Mouse (Mus musculus) CH12.LX (cell line): ENCODE measurements at regions not wholly inside any gene's neighbourhood (a gene's known extent, or its start where the extent isn't known, plus 50 kb on each side); places are given as distances from the start of the nearest gene placed in this dataset.

Experiments used
- JUND ChIP-seq: conservative IDR thresholded peaks from 2 replicates; pipeline ENCODE4 v1.6.1; 2011; ENCODE audit warnings: low read depth, low read length, improper control_type of control experiment
- POLR2A ChIP-seq: IDR thresholded peaks from 2 replicates; pipeline ENCODE4 v1.6.1; 2011; ENCODE audit warnings: low read depth, mild to moderate bottlenecking, improper control_type of control experiment, low read length

DNA sequence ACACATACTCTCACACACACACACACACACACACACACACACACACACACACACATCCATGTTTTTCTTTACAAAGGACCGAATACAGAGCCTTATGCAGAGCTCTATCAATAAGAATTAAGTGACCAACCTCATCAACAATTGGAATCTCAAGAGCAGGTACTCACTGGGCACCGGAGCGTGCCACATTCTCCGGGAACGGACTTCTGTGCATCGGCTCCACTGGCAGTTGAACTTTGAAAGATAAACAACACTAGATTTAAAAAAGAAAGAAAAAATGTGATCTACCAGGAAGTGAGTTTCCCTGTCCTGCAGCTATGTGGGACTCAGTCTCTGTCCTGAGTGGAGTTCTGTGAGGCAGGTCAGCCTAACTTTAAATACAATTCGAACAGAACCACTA, 327.5 kb upstream of the Irx2 start:
- TF ChIP-seq POLR2A: no peak
- no peak for TF ChIP-seq JUND
